Comparison of ENCODE assay signal across 9 mouse cellular contexts in the genomic region with DNA sequence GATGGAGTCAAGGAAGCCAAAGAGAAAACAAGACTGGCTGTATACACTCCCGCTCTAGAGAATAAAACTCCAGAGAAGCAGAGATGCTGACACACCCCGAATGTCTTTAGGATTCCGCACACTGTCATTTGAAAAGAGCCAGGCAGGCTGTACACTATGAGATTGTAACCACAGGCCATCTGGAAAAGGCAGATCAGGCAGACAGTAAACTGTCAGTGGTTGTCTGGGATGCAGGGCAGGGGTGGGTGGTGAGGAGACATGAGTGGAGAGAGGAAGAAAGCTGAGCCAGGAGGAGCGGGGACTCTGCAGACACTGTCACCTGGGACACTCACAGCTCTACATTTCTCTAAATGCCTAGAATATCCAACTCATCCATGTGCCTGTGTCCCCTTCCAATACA. TPM values are rescaled to one million over a fixed set of nuclear protein-coding genes. Genes with fewer than 3 reads are reported as not detected.
DNase-seq lines count a peak whose midpoint lies in the region; ATAC-seq and TF ChIP-seq lines count a peak whose summit lies in the region.
"Had no signal": no experiment of that assay in that cellular context is flagged by ENCODE, and none has a peak within 500 bp of the region (broad histone marks: within the 10 kb centered on the region; RNA-seq: fewer than 3 reads in every experiment).

No protein-coding gene starts in this region.

- WGBS in forebrain, embryonic 10.5 days: 91% methylated on average over 4 of the region's 4 CpGs
- WGBS in forebrain, embryonic 13.5 days: 88% methylated on average over 4 of the region's 4 CpGs
- WGBS in limb, embryonic 15.5 days: 58% methylated on average over 4 of the region's 4 CpGs
- 77% methylated on average over 4 of the region's 4 CpGs for WGBS in hindbrain, embryonic 14.5 days

- H3K4me1 ChIP-seq in forebrain, embryonic 10.5 days: peaks cover 50% of the 10 kb centered on the region
- 0 out of 2 replicates have a peak, but pooled peaks cover 5% of the 10 kb centered on the region for H3K4me1 ChIP-seq in forebrain, embryonic 13.5 days
- peaks cover 41% of the 10 kb centered on the region for H3K4me1 ChIP-seq in limb, embryonic 15.5 days
- peaks cover 14% of the 10 kb centered on the region; the same call in 1 of the 2 replicates for H3K4me1 ChIP-seq in hindbrain, embryonic 14.5 days (replicated peaks; ENCODE audit: control insufficient read depth, insufficient read depth, low read length)

- no peak overlapping the region for H3K4me2 ChIP-seq in forebrain, embryonic 13.5 days
- H3K4me2 ChIP-seq in limb, embryonic 15.5 days: no peak overlapping the region
- no peak overlapping the region for H3K4me2 ChIP-seq in hindbrain, embryonic 14.5 days (replicated peaks)

- H3K27ac ChIP-seq in forebrain, embryonic 10.5 days: peak overlapping the region; percentile 44; the same call in 1 of the 2 replicates
- H3K27ac ChIP-seq in forebrain, embryonic 13.5 days: no peak overlapping the region
- peak overlapping the region; percentile 74; the same call in 1 of the 2 replicates for H3K27ac ChIP-seq in limb, embryonic 15.5 days
- H3K27ac ChIP-seq in hindbrain, embryonic 14.5 days: no peak overlapping the region

- H3K27me3 ChIP-seq in forebrain, embryonic 10.5 days (ENCODE audit: poor library complexity, severe bottlenecking): no peaks in the 10 kb centered on the region
- H3K27me3 ChIP-seq in forebrain, embryonic 13.5 days: no peaks in the 10 kb centered on the region
- no peaks in the 10 kb centered on the region for H3K27me3 ChIP-seq in C2C12 (ENCODE audit: control insufficient read depth, insufficient read depth, insufficient read length)
- no peaks in the 10 kb centered on the region for H3K27me3 ChIP-seq in limb, embryonic 15.5 days
- H3K27me3 ChIP-seq in hindbrain, embryonic 14.5 days (ENCODE audit: control insufficient read depth, insufficient read depth, low read length): no peaks in the 10 kb centered on the region

- ATAC-seq in forebrain, embryonic 13.5 days: no peak
- ATAC-seq in limb, embryonic 15.5 days (ENCODE audit: insufficient number of reproducible peaks, low FRiP score, low TSS enrichment, low read depth): no peak
- no peak for ATAC-seq in erythroblast, adult 5-6 weeks (replicated peaks; ENCODE audit: low FRiP score, poor library complexity, severe bottlenecking)
- no peak for ATAC-seq in hindbrain, embryonic 14.5 days (ENCODE audit: low FRiP score)

- no peak for DNase-seq in forebrain, embryonic 10.5 days (ENCODE audit: extremely low spot score, low spot score)
- peak; percentile 16 for DNase-seq in layer of hippocampus, adult 11-12 months (ENCODE audit: low spot score)
- DNase-seq in layer of hippocampus, postnatal 25 days (ENCODE audit: extremely low spot score in 1 of 2, low spot score in 1 of 2): no peak
- no peak for DNase-seq in hindbrain, embryonic 14.5 days (ENCODE audit: low spot score)
- DNase-seq: cerebellum, postnatal 25 days had no signal

- no peaks in the 10 kb centered on the region for H3K9me3 ChIP-seq in forebrain, embryonic 10.5 days
- no peaks in the 10 kb centered on the region for H3K9me3 ChIP-seq in forebrain, embryonic 13.5 days (replicated peaks)
- no peaks in the 10 kb centered on the region for H3K9me3 ChIP-seq in limb, embryonic 15.5 days
- no peaks in the 10 kb centered on the region for H3K9me3 ChIP-seq in hindbrain, embryonic 14.5 days (ENCODE audit: control insufficient read depth, low read length)

- no peaks in the 10 kb centered on the region for H3K79me3 ChIP-seq in C2C12 (ENCODE audit: low read depth)

- peak overlapping the region; percentile 19 for H3ac ChIP-seq in C2C12 (ENCODE audit: control insufficient read depth, insufficient read length, low read depth)

- H3K9ac ChIP-seq in forebrain, embryonic 13.5 days: no peak overlapping the region
- no peak overlapping the region for H3K9ac ChIP-seq in limb, embryonic 15.5 days
- no peak overlapping the region for H3K9ac ChIP-seq in hindbrain, embryonic 14.5 days

- no peaks in the 10 kb centered on the region for H3K36me3 ChIP-seq in forebrain, embryonic 10.5 days (replicated peaks)
- no peaks in the 10 kb centered on the region for H3K36me3 ChIP-seq in forebrain, embryonic 13.5 days (ENCODE audit: poor library complexity, severe bottlenecking)
- H3K36me3 ChIP-seq in C2C12 (ENCODE audit: control insufficient read depth, insufficient read depth): no peaks in the 10 kb centered on the region
- no peaks in the 10 kb centered on the region for H3K36me3 ChIP-seq in limb, embryonic 15.5 days
- no peaks in the 10 kb centered on the region for H3K36me3 ChIP-seq in hindbrain, embryonic 14.5 days (replicated peaks; ENCODE audit: control insufficient read depth, insufficient read depth)

- no peak overlapping the region for H3K4me3 ChIP-seq in forebrain, embryonic 10.5 days
- H3K4me3 ChIP-seq in forebrain, embryonic 13.5 days: no peak overlapping the region
- no peak overlapping the region for H3K4me3 ChIP-seq in C2C12 (ENCODE audit: insufficient read depth, poor library complexity, severe bottlenecking)
- no peak overlapping the region for H3K4me3 ChIP-seq in limb, embryonic 15.5 days
- no peak overlapping the region for H3K4me3 ChIP-seq in hindbrain, embryonic 14.5 days (replicated peaks; ENCODE audit: low read length)

- TF ChIP-seq CTCF in C2C12 (IDR thresholded peaks at IDR 0.05; ENCODE audit: control insufficient read depth, insufficient read depth, insufficient read length): no peak

- no peaks in the 10 kb centered on the region for H3K79me2 ChIP-seq in C2C12 (ENCODE audit: control insufficient read depth, insufficient read depth)

TF ChIP-seq in C2C12, 6 proteins besides CTCF, POLR2A, EP300 and RAD21:
- TF ChIP-seq USF1 (IDR thresholded peaks at IDR 0.05; ENCODE audit: low read depth): no peak
- TF ChIP-seq FOSL1 (IDR thresholded peaks at IDR 0.05; ENCODE audit: insufficient read depth, low read length, poor library complexity, severe bottlenecking): no peak
- no peak for TF ChIP-seq MAX (IDR thresholded peaks at IDR 0.05)
- no peak for TF ChIP-seq MYOG (IDR thresholded peaks at IDR 0.05; ENCODE audit: control insufficient read depth, extremely low read depth, insufficient read length)
- no peak for TF ChIP-seq CEBPB (IDR thresholded peaks at IDR 0.05; ENCODE audit: low read depth)
- no peak for TF ChIP-seq MYOD1 (IDR thresholded peaks at IDR 0.05; ENCODE audit: control insufficient read depth, insufficient read length, low read depth)
TF ChIP-seq in C2C12: peak in this region for 0.

RNA-seq across cellular contexts. Expression of a gene that starts 36.3 kb away (rescaled TPM):
- polyA plus RNA-seq in forebrain, embryonic 10.5 days (2016; fragmentation: Nextera tagmentation; extraction: Ambion mirVana): 10.0 and 11.4 TPM in 2 replicates
- 13.5 and 13.8 TPM in 2 replicates for polyA plus RNA-seq in forebrain, embryonic 13.5 days (2015; fragmentation: Nextera tagmentation; extraction: Ambion mirVana)
- total RNA-seq in layer of hippocampus, postnatal 25 days (2021): 10 to 100 TPM; 11.7 to 14.6 TPM
- 9.3 TPM for polyA plus RNA-seq in C2C12 (2012; fragmentation: generic; extraction: Trizol)
- polyA plus RNA-seq in limb, embryonic 15.5 days (2015; fragmentation: Nextera tagmentation; extraction: Ambion mirVana): 30.5 and 37.1 TPM in 2 replicates
- 1.5 and 4.2 TPM in 2 replicates for total RNA-seq in erythroblast, adult 5-6 weeks (2015; ENCODE audit: low replicate concordance)
- 2.8 and 3.5 TPM in 2 replicates for total RNA-seq in erythroblast, adult 5-6 weeks (2017; ENCODE audit: low replicate concordance)
- polyA plus RNA-seq in hindbrain, embryonic 14.5 days (2014; fragmentation: Nextera tagmentation; extraction: Ambion mirVana): 17.0 and 20.5 TPM in 2 replicates

Comparison
In these comparisons a context has a peak if more than half of its experiments do, and no peak if none do; other contexts are left out.
1. H3K27ac ChIP-seq: peak in forebrain, embryonic 10.5 days (single experiment) and limb, embryonic 15.5 days (single experiment); none in forebrain, embryonic 13.5 days (single experiment) and hindbrain, embryonic 14.5 days (single experiment).